Mouse (Mus musculus): ENCODE results near the gene Eno3.

Gene Eno3

DNA sequence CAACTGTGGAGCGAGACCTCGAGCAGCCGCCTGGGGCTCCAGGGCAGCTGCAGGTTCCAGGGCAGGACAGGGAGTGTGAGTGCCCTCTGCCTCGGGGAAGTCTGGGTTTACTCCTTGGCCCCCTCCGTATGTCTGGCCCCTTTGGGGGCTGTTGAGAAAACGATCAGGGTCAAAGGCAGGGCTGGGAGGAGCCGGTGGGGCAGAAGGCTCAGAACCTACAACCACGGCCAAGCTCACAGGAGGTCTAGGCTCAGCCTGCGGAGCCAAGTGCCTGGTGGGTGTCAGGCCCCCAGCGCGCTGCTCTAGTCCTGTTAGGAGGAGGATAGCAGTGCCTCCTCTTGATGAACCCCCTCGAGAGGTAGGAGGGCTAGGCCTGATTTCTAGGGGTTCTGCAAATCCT lies 24.2 kb downstream of the Eno3 start:
- no peak for DNase-seq (ENCODE audit: low spot score in 2 of 2)

GRCm38 (mm10) chr11:70681897-70682581 lies 25.0 kb downstream of the Eno3 start:
- no peak for DNase-seq (ENCODE audit: low spot score in 2 of 2)

DNA sequence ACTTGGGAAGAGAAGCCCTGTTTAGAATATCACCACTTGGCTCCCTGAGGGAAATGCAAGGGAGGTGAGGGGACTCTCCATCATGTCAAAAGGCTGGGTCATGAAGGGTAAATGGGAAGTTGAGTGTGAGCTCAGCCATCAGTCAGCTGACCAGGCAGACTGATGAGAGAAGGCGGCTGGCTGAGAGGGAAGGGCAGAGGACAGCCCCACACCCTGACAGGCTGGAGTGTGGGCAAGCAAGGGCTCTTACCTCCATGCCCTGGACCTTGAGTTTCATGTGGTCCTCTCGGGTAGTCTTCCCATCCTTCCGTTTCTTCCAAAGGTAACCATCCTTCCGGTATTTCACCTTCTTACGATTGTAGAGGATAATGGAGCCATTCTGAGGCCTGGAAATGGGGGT lies 26.6 kb downstream of the Eno3 start:
- DNase-seq (ENCODE audit: low spot score in 2 of 2), result no peak

GRCm38 (mm10) chr11:70686901-70687566 lies 30.0 kb downstream of the Eno3 start:
- DNase-seq (ENCODE audit: low spot score in 2 of 2), result peak; percentile 72 to 78

DNA sequence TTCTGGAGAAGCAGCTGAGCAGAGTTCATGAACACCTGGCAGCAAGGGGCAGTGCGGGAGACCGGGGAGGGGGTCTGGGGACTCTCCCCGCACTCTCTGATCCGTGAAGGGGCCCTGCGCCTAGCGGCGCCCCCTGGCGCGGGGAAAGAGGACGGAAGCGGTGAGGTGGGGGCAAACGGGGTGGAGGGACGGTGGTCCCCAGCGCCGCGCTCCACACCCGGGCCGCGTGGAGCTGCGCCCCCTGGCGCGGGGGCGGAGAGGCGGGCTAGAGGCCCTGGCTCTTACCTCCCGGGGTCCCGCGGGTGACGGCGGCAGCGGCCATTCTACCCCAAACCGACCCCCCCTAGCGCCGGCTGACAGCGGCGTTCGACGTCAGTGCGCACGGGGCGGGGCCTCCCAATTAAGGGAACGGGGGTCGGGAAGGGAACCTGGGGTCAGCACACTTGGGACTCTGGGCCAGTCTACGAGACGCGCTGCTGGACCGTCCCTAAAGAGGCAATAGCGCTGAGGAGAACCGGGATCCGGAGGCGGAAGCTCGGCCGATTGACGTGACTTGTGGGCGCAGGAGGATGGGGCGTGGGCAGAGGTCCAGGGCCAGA lies 30.7 kb downstream of the Eno3 start, which contains the start of gene Camta2:
Gene Camta2, minus strand, starts transcription at position 505 of the 599 bp plus-strand sequence.
- DNase-seq (ENCODE audit: low spot score in 2 of 2), result peak; percentile 77 to 87

GRCm38 (mm10) chr11:70688372-70688771 lies 31.4 kb downstream of the Eno3 start:
- DNase-seq (ENCODE audit: low spot score in 2 of 2), result no peak

DNA sequence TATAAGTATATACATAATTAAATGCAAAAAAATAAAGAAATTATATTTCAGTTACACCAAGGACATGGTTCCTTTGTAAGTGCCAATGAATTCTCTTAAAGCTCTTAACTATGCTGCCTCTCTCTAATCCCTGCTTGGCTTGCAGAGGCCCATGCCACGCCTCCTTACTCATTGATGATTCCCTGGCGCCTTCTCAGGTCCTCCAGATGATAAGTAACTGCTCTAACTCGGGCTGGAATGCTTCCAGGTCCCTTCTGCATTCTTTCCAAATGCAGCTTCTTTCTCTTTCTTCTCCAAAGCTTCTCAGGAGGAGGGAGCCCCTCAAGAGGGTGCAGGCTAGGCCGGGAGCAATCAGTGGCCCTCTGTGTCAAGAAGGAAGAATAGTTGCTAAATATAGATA lies 32.6 kb downstream of the Eno3 start:
- no peak for DNase-seq (ENCODE audit: low spot score in 2 of 2)

- no peak for DNase-seq (ENCODE audit: low spot score in 2 of 2)
Measured at GRCm38 (mm10) chr11:70693504-70693903, 36.5 kb downstream of the Eno3 start.

DNA sequence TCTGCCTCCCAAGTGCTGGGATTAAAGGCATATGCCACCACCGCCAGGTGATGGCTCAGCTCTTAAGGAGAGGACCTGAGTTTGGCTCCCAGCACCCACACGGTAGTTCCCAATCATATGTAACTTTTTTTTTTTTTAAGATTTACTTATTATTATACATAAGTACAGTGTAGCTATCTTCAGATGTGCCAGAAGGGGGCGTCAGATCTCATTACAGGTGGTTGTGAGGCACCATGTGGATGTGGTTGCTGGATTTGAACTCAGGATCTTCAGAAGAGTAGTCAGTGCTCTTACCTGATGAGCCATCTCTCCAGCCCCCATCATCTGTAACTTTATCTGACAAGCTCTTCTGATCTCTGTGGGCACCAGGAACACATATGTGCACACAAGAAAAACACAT lies 40.4 kb downstream of the Eno3 start:
- DNase-seq (ENCODE audit: low spot score in 2 of 2), result no peak

GRCm38 (mm10) chr11:70699051-70699450 lies 42.0 kb downstream of the Eno3 start:
- no peak for DNase-seq (ENCODE audit: low spot score in 2 of 2)

DNA sequence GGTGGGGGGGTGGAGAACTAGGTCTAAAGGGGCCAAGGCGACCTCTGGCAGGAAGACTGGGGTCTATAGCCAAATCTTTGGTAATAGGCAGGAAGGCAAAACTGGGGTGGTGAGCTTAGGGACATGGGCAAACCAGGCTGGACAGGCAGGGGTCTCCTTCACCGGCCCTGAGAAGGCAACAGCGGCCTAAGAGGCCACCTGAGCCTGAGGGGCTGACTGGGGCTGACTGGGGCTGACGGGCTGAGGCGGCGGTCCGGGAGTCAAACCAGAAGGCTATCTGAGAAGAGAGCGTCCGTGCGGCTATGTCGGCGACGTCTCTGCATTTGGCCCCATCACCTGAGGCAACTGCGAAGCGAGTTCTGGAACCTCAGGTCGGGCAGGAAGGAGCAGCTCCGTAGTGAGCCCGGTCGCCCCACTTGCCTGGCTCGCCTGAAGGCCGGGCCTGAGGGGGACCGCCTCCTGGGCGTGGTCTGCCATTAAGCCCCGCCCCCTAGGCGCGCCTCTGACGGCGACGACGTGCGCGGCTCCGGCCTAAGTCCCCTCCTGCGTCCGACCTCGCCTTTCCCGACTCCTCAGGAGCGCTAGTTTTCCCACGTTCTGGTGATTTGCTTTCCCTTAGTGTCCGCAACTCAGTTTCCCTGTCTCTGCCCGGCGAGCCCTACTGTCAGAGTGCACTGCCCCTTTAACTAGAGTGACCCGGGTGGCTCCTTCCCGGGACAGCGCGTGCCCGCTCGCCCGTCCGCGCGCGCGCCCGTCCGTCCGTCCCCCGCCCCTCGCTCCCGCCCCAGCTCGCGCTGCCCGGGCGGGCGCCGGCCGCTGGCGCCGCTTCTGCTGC lies 42.9 kb downstream of the Eno3 start, which contains the start of the genes Inca1 and Kif1c:
Gene Inca1, minus strand, starts transcription at position 434 of the 835 bp plus-strand sequence.
Gene Kif1c, plus strand, starts transcription at position 827 of the 835 bp plus-strand sequence.
- DNase-seq (ENCODE audit: low spot score in 2 of 2), result peak; percentile 91 to 95

DNA sequence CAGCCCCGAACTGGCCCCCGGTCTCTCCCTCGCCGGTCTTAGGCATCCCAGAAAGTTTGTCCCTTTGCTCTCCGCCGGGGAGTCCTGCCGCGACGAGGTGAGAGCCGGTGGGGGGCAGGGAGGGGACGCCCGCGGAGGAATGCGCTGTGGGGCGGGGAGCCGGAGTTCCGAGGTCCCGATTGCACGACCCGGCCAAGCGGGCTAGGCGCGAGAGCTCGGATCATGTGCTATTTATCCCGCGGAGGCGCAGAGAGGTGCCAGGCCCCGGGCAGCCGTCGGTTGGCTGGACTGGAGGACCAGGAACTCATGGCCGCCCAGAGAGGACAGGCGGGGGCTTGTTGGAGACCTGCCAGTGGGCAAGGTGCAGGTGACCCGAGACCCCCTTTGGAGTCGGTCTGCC lies 43.6 kb downstream of the Eno3 start:
- peak; percentile 43 to 55 for DNase-seq (ENCODE audit: low spot score in 2 of 2)

- DNase-seq (ENCODE audit: low spot score in 2 of 2), result no peak
Measured at GRCm38 (mm10) chr11:70701221-70701955, 44.4 kb downstream of the Eno3 start.

GRCm38 (mm10) chr11:70701984-70702733 lies 45.2 kb downstream of the Eno3 start:
- no peak for DNase-seq (ENCODE audit: low spot score in 2 of 2)

DNA sequence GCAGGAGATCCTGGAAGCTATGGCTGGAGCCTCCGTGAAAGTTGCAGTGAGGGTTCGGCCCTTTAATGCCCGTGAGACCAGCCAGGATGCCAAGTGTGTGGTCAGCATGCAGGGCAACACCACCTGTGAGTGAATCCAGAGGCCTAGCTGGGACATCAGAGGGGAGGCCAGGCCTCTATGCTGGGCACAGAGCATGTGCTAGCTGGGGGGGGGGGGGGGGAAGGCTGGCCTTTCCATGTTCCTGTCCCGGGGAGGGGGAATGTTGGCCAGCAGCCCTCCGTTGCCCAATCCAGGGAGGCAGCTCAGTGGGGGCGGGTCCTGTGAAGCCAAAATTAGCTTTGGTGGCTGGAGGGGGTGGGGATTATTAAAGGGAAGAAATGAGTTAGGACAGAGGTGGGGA lies 45.8 kb downstream of the Eno3 start:
- no peak for DNase-seq (ENCODE audit: low spot score in 2 of 2)

GRCm38 (mm10) chr11:70706127-70706526 lies 49.1 kb downstream of the Eno3 start:
- no peak for DNase-seq (ENCODE audit: low spot score in 2 of 2)

- peak; percentile 38 to 47 for DNase-seq (ENCODE audit: low spot score in 2 of 2)
Measured at GRCm38 (mm10) chr11:70711026-70711425, 54.0 kb downstream of the Eno3 start.

Data from right cerebral cortex, adult 2 months (tissue).